28 mouse cellular contexts compared by ENCODE assay signal in genomic region chr5:132517879-132518278, GRCm38 (mm10). TPM values are rescaled to one million over a fixed set of nuclear protein-coding genes. Genes with fewer than 3 reads are reported as not detected.
A peak's percentile ranks its signal among the peaks of the same experiment; 100 is the strongest.
DNase-seq lines count a peak whose midpoint lies in the region; ATAC-seq and TF ChIP-seq lines count a peak whose summit lies in the region.
"Had no signal": no experiment of that assay in that cellular context is flagged by ENCODE, and none has a peak within 500 bp of the region (broad histone marks: within the 10 kb centered on the region; RNA-seq: fewer than 3 reads in every experiment).

No protein-coding gene starts in this region.

- no peak for TF ChIP-seq POLR2A in brain, embryonic 14.5 days (IDR thresholded peaks at IDR 0.05; ENCODE audit: borderline replicate concordance, extremely low read depth, insufficient read depth, insufficient read length, poor library complexity, severe bottlenecking)

- H3K4me2 ChIP-seq in forebrain, embryonic 13.5 days = 0 out of 2 replicates have a peak overlapping the region, but pooled peaks have one; percentile 8
- H3K4me2 ChIP-seq in forebrain, embryonic 15.5 days (replicated peaks) = no peak overlapping the region
- H3K4me2 ChIP-seq in midbrain, embryonic 13.5 days (replicated peaks) = no peak overlapping the region
- no peak overlapping the region for H3K4me2 ChIP-seq in midbrain, embryonic 11.5 days
- H3K4me2 ChIP-seq in neural tube, embryonic 13.5 days = peak overlapping the region; percentile 7; the same call in 1 of the 2 replicates
- H3K4me2 ChIP-seq: embryonic facial prominence, embryonic 13.5 days; embryonic facial prominence, embryonic 15.5 days; forebrain, embryonic 12.5 days had no signal

- no peaks in the 10 kb centered on the region for H3K27me3 ChIP-seq in forebrain, embryonic 13.5 days
- no peaks in the 10 kb centered on the region for H3K27me3 ChIP-seq in forebrain, embryonic 15.5 days
- no peaks in the 10 kb centered on the region for H3K27me3 ChIP-seq in midbrain, embryonic 13.5 days
- no peaks in the 10 kb centered on the region for H3K27me3 ChIP-seq in midbrain, embryonic 11.5 days (ENCODE audit: control insufficient read depth, insufficient read depth, low read length)
- no peaks in the 10 kb centered on the region for H3K27me3 ChIP-seq in neural tube, embryonic 13.5 days
- H3K27me3 ChIP-seq: CH12.LX; embryonic facial prominence, embryonic 13.5 days; embryonic facial prominence, embryonic 15.5 days; forebrain, embryonic 12.5 days had no signal

- 35% methylated on average over 6 of the region's 6 CpGs for WGBS in forebrain, embryonic 13.5 days
- WGBS in forebrain, embryonic 15.5 days = 20% methylated on average over 6 of the region's 6 CpGs
- 29% methylated on average over 6 of the region's 6 CpGs for WGBS in midbrain, embryonic 13.5 days
- 62% methylated on average over 6 of the region's 6 CpGs for WGBS in midbrain, embryonic 11.5 days
- WGBS in neural tube, embryonic 13.5 days = 27% methylated on average over 6 of the region's 6 CpGs

- DNase-seq in midbrain, embryonic 11.5 days (ENCODE audit: low spot score, missing footprints) = no peak
- DNase-seq in neural tube, embryonic 10.5 days (ENCODE audit: extremely low spot score, low spot score) = no peak
- DNase-seq in brain, embryonic 14.5 days (ENCODE audit: low read depth) = peak; percentile 50
- DNase-seq in MN1 (ENCODE audit: low spot score) = no peak
- DNase-seq: adrenal gland, adult 2 months; adrenal gland, postnatal 10 days; adrenal gland, postnatal 36 days; B cell, adult 2 months; cerebellum, adult 11 months; cerebellum, adult 18-20 months; cerebellum, adult 8-10 months; cerebellum, adult 9-11 months; cerebellum, postnatal 14 days; cerebellum, postnatal 36 days; embryo, embryonic 11 days had no signal

- no peak overlapping the region for H3K27ac ChIP-seq in forebrain, embryonic 13.5 days
- no peak overlapping the region for H3K27ac ChIP-seq in forebrain, embryonic 15.5 days (replicated peaks)
- no peak overlapping the region for H3K27ac ChIP-seq in midbrain, embryonic 13.5 days
- H3K27ac ChIP-seq in midbrain, embryonic 11.5 days (ENCODE audit: low read depth, low read length) = no peak overlapping the region
- H3K27ac ChIP-seq in neural tube, embryonic 13.5 days (replicated peaks) = 0 out of 2 replicates have a peak overlapping the region, but pooled peaks have one; percentile 25
- H3K27ac ChIP-seq: embryonic facial prominence, embryonic 13.5 days; embryonic facial prominence, embryonic 15.5 days; forebrain, embryonic 10.5 days; forebrain, embryonic 12.5 days had no signal

- H3K4me3 ChIP-seq in forebrain, embryonic 13.5 days = no peak overlapping the region
- H3K4me3 ChIP-seq in forebrain, embryonic 15.5 days = no peak overlapping the region
- no peak overlapping the region for H3K4me3 ChIP-seq in midbrain, embryonic 13.5 days (replicated peaks)
- no peak overlapping the region for H3K4me3 ChIP-seq in midbrain, embryonic 11.5 days (ENCODE audit: low read depth, low read length)
- H3K4me3 ChIP-seq in neural tube, embryonic 13.5 days = no peak overlapping the region
- H3K4me3 ChIP-seq: embryonic facial prominence, embryonic 13.5 days; embryonic facial prominence, embryonic 15.5 days; erythroblast, embryonic 14.5 days; forebrain, embryonic 10.5 days; forebrain, embryonic 12.5 days had no signal

- no peaks in the 10 kb centered on the region for H3K36me3 ChIP-seq in forebrain, embryonic 13.5 days (ENCODE audit: poor library complexity, severe bottlenecking)
- H3K36me3 ChIP-seq in forebrain, embryonic 15.5 days = no peaks in the 10 kb centered on the region
- no peaks in the 10 kb centered on the region for H3K36me3 ChIP-seq in midbrain, embryonic 13.5 days
- no peaks in the 10 kb centered on the region for H3K36me3 ChIP-seq in midbrain, embryonic 11.5 days (ENCODE audit: control insufficient read depth, insufficient read depth, low read length)
- H3K36me3 ChIP-seq in neural tube, embryonic 13.5 days = no peaks in the 10 kb centered on the region
- H3K36me3 ChIP-seq: embryonic facial prominence, embryonic 13.5 days; embryonic facial prominence, embryonic 15.5 days; forebrain, embryonic 10.5 days; forebrain, embryonic 12.5 days; G1E had no signal

- no peaks in the 10 kb centered on the region for H3K9me3 ChIP-seq in forebrain, embryonic 13.5 days (replicated peaks)
- H3K9me3 ChIP-seq in forebrain, embryonic 15.5 days = no peaks in the 10 kb centered on the region
- no peaks in the 10 kb centered on the region for H3K9me3 ChIP-seq in midbrain, embryonic 13.5 days
- H3K9me3 ChIP-seq in midbrain, embryonic 11.5 days (ENCODE audit: control insufficient read depth, low read length) = no peaks in the 10 kb centered on the region
- no peaks in the 10 kb centered on the region for H3K9me3 ChIP-seq in neural tube, embryonic 13.5 days
- H3K9me3 ChIP-seq: embryonic facial prominence, embryonic 13.5 days; embryonic facial prominence, embryonic 15.5 days; forebrain, embryonic 10.5 days; forebrain, embryonic 12.5 days; G1E had no signal

- no peak overlapping the region for H3K9ac ChIP-seq in forebrain, embryonic 13.5 days
- H3K9ac ChIP-seq in forebrain, embryonic 15.5 days (replicated peaks) = no peak overlapping the region
- H3K9ac ChIP-seq in midbrain, embryonic 13.5 days (replicated peaks) = 0 out of 2 replicates have a peak overlapping the region, but pooled peaks have one; percentile 12
- H3K9ac ChIP-seq in midbrain, embryonic 11.5 days (ENCODE audit: low read length) = no peak overlapping the region
- no peak overlapping the region for H3K9ac ChIP-seq in neural tube, embryonic 13.5 days
- H3K9ac ChIP-seq: embryonic facial prominence, embryonic 13.5 days; embryonic facial prominence, embryonic 15.5 days; forebrain, embryonic 12.5 days had no signal

- no peak for ATAC-seq in forebrain, embryonic 13.5 days
- no peak for ATAC-seq in forebrain, embryonic 15.5 days (replicated peaks)
- ATAC-seq in midbrain, embryonic 13.5 days = no peak
- no peak for ATAC-seq in midbrain, embryonic 11.5 days (ENCODE audit: low FRiP score)
- peak; percentile 65; the same call in 1 of the 2 replicates for ATAC-seq in neural tube, embryonic 13.5 days (ENCODE audit: low read depth)
- ATAC-seq: CD4-positive, CD25-positive, alpha-beta regulatory T cell, adult 4 months; forebrain, embryonic 16.5 days had no signal

- peaks cover 79% of the 10 kb centered on the region for H3K4me1 ChIP-seq in forebrain, embryonic 13.5 days
- H3K4me1 ChIP-seq in forebrain, embryonic 15.5 days = peaks cover 73% of the 10 kb centered on the region
- peaks cover 78% of the 10 kb centered on the region for H3K4me1 ChIP-seq in midbrain, embryonic 13.5 days (replicated peaks)
- H3K4me1 ChIP-seq in midbrain, embryonic 11.5 days (ENCODE audit: control insufficient read depth, insufficient read depth, low read length) = peaks cover 30% of the 10 kb centered on the region
- peaks cover 87% of the 10 kb centered on the region for H3K4me1 ChIP-seq in neural tube, embryonic 13.5 days (replicated peaks)

- no peak for TF ChIP-seq CTCF in brain, embryonic 14.5 days (IDR thresholded peaks at IDR 0.05; ENCODE audit: borderline replicate concordance, extremely low read depth, insufficient read depth, insufficient read length)

RNA-seq across cellular contexts. Expression of gene Auts2, which starts 25.3 kb away (rescaled TPM):
- polyA plus RNA-seq in forebrain, embryonic 13.5 days (2015; fragmentation: Nextera tagmentation; extraction: Ambion mirVana) = 84.0 and 95.1 TPM in 2 replicates
- 94.3 and 105 TPM in 2 replicates for polyA plus RNA-seq in forebrain, embryonic 15.5 days (2015; fragmentation: Nextera tagmentation; extraction: Ambion mirVana)
- polyA plus RNA-seq in midbrain, embryonic 13.5 days (2015; fragmentation: Nextera tagmentation; extraction: Ambion mirVana) = 73.1 and 76.2 TPM in 2 replicates
- polyA plus RNA-seq in midbrain, embryonic 11.5 days (2014; fragmentation: Nextera tagmentation; extraction: Ambion mirVana) = 36.0 and 38.9 TPM in 2 replicates
- 72.6 and 82.2 TPM in 2 replicates for polyA plus RNA-seq in neural tube, embryonic 13.5 days (2015; fragmentation: Nextera tagmentation; extraction: Ambion mirVana)
- polyA plus RNA-seq in brain, embryonic 14.5 days (2012; rRNA removed) = 91.8 and 122 TPM in 2 replicates

Comparison
In these comparisons a context has a peak if more than half of its experiments do, and no peak if none do; other contexts are left out.
1. H3K4me2 ChIP-seq: peak in forebrain, embryonic 13.5 days (single experiment) and neural tube, embryonic 13.5 days (single experiment); none in forebrain, embryonic 15.5 days (single experiment), midbrain, embryonic 13.5 days (single experiment) and midbrain, embryonic 11.5 days (single experiment).